13 mouse cellular contexts compared by ENCODE assay signal in genomic region chr7:91572666-91573065, GRCm38 (mm10).
DNase-seq lines count a peak whose midpoint lies in the region; ATAC-seq lines count a peak whose summit lies in the region.
"Had no signal": no experiment of that assay in that cellular context is flagged by ENCODE, and none has a peak within 500 bp of the region (broad histone marks: within the 10 kb centered on the region; RNA-seq: fewer than 3 reads in every experiment).

No protein-coding gene starts in this region.

- intact Hi-C loops in left cerebral cortex, postnatal 4 days (cut with DNase I): no loop called here

- peak; percentile 95 for ATAC-seq in cerebellum, adult (ENCODE audit: insufficient number of reproducible peaks, low FRiP score, low TSS enrichment)
- ATAC-seq in megakaryocyte-erythroid progenitor cell, adult 5-6 weeks (replicated peaks; ENCODE audit: low FRiP score, low TSS enrichment, poor library complexity, severe bottlenecking): no peak

- DNase-seq in left cerebral cortex, postnatal 4 days: peak; percentile 90
- DNase-seq in left cerebral cortex, adult 18-20 months (ENCODE audit: low spot score in 2 of 2): no peak
- DNase-seq in cerebellum, adult 11-12 months: peak; percentile 94
- peak; percentile 99 for DNase-seq in cerebellum, postnatal 14 days
- DNase-seq in yolk sac, embryonic 10.5 days (ENCODE audit: low spot score): no peak
- DNase-seq: kidney, adult 2 months; kidney, postnatal 10 days; liver, embryonic 13.5 days; lung, embryonic 14.5 days; lung, postnatal 36 days; thymus, postnatal 14 days had no signal

Comparison
In these comparisons a context has a peak if more than half of its experiments do, and no peak if none do; other contexts are left out.
1. DNase-seq: peak in left cerebral cortex, postnatal 4 days (single experiment), cerebellum, adult 11-12 months (single experiment) and cerebellum, postnatal 14 days (2 of 2); none in left cerebral cortex, adult 18-20 months (0 of 2) and yolk sac, embryonic 10.5 days (single experiment).